8 mouse cellular contexts compared by ENCODE assay signal in the genomic region with DNA sequence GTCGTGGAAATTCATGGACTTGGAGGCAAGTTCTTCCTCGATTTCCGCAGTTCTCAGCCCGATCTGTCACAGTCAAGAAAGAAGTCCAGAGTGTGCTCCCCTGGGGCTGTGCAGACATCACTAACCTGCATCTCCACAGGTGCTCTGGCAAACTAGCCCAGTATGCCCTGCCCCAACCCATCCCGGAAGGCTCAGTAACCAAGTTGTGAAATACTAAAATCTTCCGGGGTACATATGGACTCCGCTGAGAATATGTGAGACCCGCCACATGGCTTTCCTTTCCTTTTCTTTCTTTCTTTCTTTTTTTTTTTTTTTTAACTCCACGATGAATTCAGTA. TPM values are rescaled to one million over a fixed set of nuclear protein-coding genes. Genes with fewer than 3 reads are reported as not detected.
DNase-seq lines count a peak whose midpoint lies in the region; ATAC-seq and TF ChIP-seq lines count a peak whose summit lies in the region.

No protein-coding gene starts in this region.

- H3K9me3 ChIP-seq in heart, embryonic 11.5 days (replicated peaks; ENCODE audit: control insufficient read depth, low read length): no peaks in the 10 kb centered on the region
- no peaks in the 10 kb centered on the region for H3K9me3 ChIP-seq in G1E (replicated peaks)
- H3K9me3 ChIP-seq in hindbrain, embryonic 10.5 days: no peaks in the 10 kb centered on the region

- H3K4me3 ChIP-seq in heart, embryonic 11.5 days (ENCODE audit: low read depth, low read length): peak overlapping the region; percentile 74
- peak overlapping the region; percentile 81 for H3K4me3 ChIP-seq in G1E (ENCODE audit: low read depth, low read length)
- peak overlapping the region; percentile 74 for H3K4me3 ChIP-seq in hindbrain, embryonic 10.5 days

- peak overlapping the region; percentile 95 for H3K9ac ChIP-seq in heart, embryonic 11.5 days (ENCODE audit: low read depth, low read length)

- peaks cover 22% of the 10 kb centered on the region for H3K4me1 ChIP-seq in heart, embryonic 11.5 days (ENCODE audit: control insufficient read depth, insufficient read depth, low read length)
- peaks cover 42% of the 10 kb centered on the region for H3K4me1 ChIP-seq in G1E (ENCODE audit: insufficient read depth, low read depth, low read length)
- peaks cover 34% of the 10 kb centered on the region for H3K4me1 ChIP-seq in hindbrain, embryonic 10.5 days (replicated peaks)

- DNase-seq in heart, postnatal 10 days: no peak
- no peak for DNase-seq in G1E (ENCODE audit: low spot score)
- no peak for DNase-seq in hindbrain, embryonic 10.5 days (ENCODE audit: low spot score)
- DNase-seq in spleen, postnatal 4 days (ENCODE audit: low spot score in 2 of 2): no peak
- no peak for DNase-seq in left cerebral cortex, postnatal 25 days (ENCODE audit: low spot score in 2 of 2)
- no peak for DNase-seq in layer of hippocampus, postnatal 36 days

- peak; percentile 40 for ATAC-seq in heart, embryonic 11.5 days (replicated peaks; ENCODE audit: insufficient number of reproducible peaks, low FRiP score, low TSS enrichment)
- peak; percentile 43 for ATAC-seq in G1E (ENCODE audit: extremely low read depth, insufficient number of reproducible peaks, low FRiP score, poor library complexity, severe bottlenecking)
- ATAC-seq in megakaryocyte progenitor cell, adult 5-6 weeks (replicated peaks; ENCODE audit: poor library complexity): peak; percentile 14

- H3K4me2 ChIP-seq in heart, embryonic 11.5 days: peak overlapping the region; percentile 82

- intact Hi-C loops in heart, postnatal 10 days (cut with DNase I): loop anchor here (2.0 to 10.0 kb wide), 3 partner anchors 42 to 394 kb away; partner anchors contain the start of genes Clock and Tmem165
- intact Hi-C loops in left cerebral cortex, postnatal 25 days (cut with DNase I): loop anchor here (2.0 to 10.0 kb wide), 4 partner anchors 42 to 404 kb away; partner anchors contain the start of genes Clock and Tmem165

- TF ChIP-seq CTCF in G1E (IDR thresholded peaks at IDR 0.05; ENCODE audit: low read depth, low read length): no peak

- 10% methylated on average over 9 of the region's 9 CpGs for WGBS in heart, embryonic 11.5 days (ENCODE audit: insufficient replicate concordance)
- 10% methylated on average over 9 of the region's 9 CpGs for WGBS in hindbrain, embryonic 10.5 days

- no peaks in the 10 kb centered on the region for H3K27me3 ChIP-seq in heart, embryonic 11.5 days (ENCODE audit: control insufficient read depth, insufficient read depth, low read length)
- H3K27me3 ChIP-seq in G1E (ENCODE audit: insufficient read depth, low read length): no peaks in the 10 kb centered on the region
- H3K27me3 ChIP-seq in hindbrain, embryonic 10.5 days (ENCODE audit: insufficient read depth, poor library complexity, severe bottlenecking): peaks cover 15% of the 10 kb centered on the region; the same call in 1 of the 2 replicates

- H3K27ac ChIP-seq in heart, embryonic 11.5 days (ENCODE audit: low read depth, low read length): peak overlapping the region; percentile 98
- H3K27ac ChIP-seq in hindbrain, embryonic 10.5 days: peak overlapping the region; percentile 97

- no peaks in the 10 kb centered on the region for H3K36me3 ChIP-seq in heart, embryonic 11.5 days (ENCODE audit: control insufficient read depth, insufficient read depth, low read length)
- H3K36me3 ChIP-seq in G1E (replicated peaks): peaks cover 24% of the 10 kb centered on the region
- no peaks in the 10 kb centered on the region for H3K36me3 ChIP-seq in hindbrain, embryonic 10.5 days

RNA-seq across cellular contexts. Expression of gene Srd5a3, which starts 0.6 kb away (rescaled TPM):
- 21.2 and 28.5 TPM in 2 replicates for polyA plus RNA-seq in heart, embryonic 11.5 days (2014; fragmentation: Nextera tagmentation; extraction: Ambion mirVana)
- total RNA-seq in heart, postnatal 10 days (2021): 10 to 100 TPM; 17.1 to 18.3 TPM
- total RNA-seq in G1E (2014; fragmentation: Nextera tagmentation) (52.2 and 57.0 TPM in 2 replicates), G1E (2017) (45.4 and 70.0 TPM in 2 replicates)
- polyA plus RNA-seq in G1E (2012): 58.4 and 99.0 TPM in 2 replicates
- polyA plus RNA-seq in hindbrain, embryonic 10.5 days (2016; fragmentation: Nextera tagmentation; extraction: Ambion mirVana): 20.7 and 21.4 TPM in 2 replicates
- total RNA-seq in megakaryocyte progenitor cell, adult 5-6 weeks (2015): 42.1 and 52.7 TPM in 2 replicates
- 26.5 and 35.5 TPM in 2 replicates for total RNA-seq in megakaryocyte progenitor cell, adult 5-6 weeks (2017)
- 10 to 100 TPM; 18.8 to 20.2 TPM for total RNA-seq in left cerebral cortex, postnatal 25 days (2021)
- 10 to 100 TPM; 19.1 to 20.8 TPM for total RNA-seq in layer of hippocampus, postnatal 36 days (2021)

RNA-seq across cellular contexts. Expression of gene Tmem165, which starts 43.0 kb away (rescaled TPM):
- polyA plus RNA-seq in heart, embryonic 11.5 days (2014; fragmentation: Nextera tagmentation; extraction: Ambion mirVana): 87.6 and 88.4 TPM in 2 replicates
- total RNA-seq in heart, postnatal 10 days (2021): 10 to 100 TPM; 39.4 to 42.2 TPM
- 70.1 and 87.2 TPM in 2 replicates for total RNA-seq in G1E (2014; fragmentation: Nextera tagmentation)
- 66.7 and 91.4 TPM in 2 replicates for total RNA-seq in G1E (2017)
- polyA plus RNA-seq in G1E (2012): 49.9 and 73.9 TPM in 2 replicates
- 69.9 and 76.2 TPM in 2 replicates for polyA plus RNA-seq in hindbrain, embryonic 10.5 days (2016; fragmentation: Nextera tagmentation; extraction: Ambion mirVana)
- 132 and 134 TPM in 2 replicates for total RNA-seq in megakaryocyte progenitor cell, adult 5-6 weeks (2015)
- 118 and 124 TPM in 2 replicates for total RNA-seq in megakaryocyte progenitor cell, adult 5-6 weeks (2017)
- total RNA-seq in left cerebral cortex, postnatal 25 days (2021): 10 to 100 TPM; 33.9 to 37.4 TPM
- total RNA-seq in layer of hippocampus, postnatal 36 days (2021): 10 to 100 TPM; 33.1 to 33.5 TPM
